8 mouse cellular contexts compared by ENCODE assay signal in the genomic region with DNA sequence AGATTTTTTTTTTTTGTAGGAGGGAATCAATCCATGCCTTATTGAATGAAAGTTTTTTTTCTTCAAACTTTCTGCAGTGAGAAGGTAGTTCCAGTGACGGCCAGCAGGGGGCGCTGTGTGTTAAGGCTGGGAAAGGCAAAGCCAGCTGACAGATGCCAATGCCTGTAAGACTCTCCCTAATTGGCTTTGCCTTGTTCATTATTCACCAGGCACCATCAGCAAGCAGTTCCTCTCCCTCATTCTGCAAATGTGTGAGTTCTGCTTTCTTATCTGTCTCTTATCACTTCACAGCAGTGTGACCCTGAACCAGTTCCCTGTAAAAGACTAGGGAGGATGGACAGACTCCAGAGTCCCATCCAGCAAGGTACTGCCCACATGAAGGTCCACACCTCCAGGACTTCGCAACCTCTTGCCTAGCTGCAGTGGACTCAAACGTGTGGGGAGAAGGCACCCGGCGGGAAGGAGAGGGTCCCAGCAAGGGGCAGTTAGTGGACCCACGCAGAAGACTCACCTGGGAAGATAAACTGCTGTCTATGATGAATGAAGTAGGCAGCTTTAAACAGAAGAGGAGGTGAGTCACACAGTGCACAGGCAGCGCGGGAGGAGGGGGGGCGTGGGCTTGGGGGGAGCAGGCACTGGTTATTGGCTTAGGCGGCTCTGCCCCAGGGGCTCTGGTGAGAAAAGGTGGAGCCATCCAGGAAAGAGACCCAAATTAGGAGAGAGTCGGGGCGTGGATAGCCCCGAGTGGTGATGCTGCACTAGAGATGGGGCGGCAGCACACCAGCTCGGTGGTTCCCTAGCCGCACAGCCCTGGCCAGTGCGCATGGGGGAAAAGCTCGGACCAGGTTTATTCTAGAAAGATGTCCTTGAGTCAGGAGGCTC. TPM values are rescaled to one million over a fixed set of nuclear protein-coding genes. Genes with fewer than 3 reads are reported as not detected.
DNase-seq lines count a peak whose midpoint lies in the region; ATAC-seq lines count a peak whose summit lies in the region.

No protein-coding gene starts in this region.

- WGBS in embryonic facial prominence, embryonic 11.5 days, result 54% methylated on average over 19 of the region's 19 CpGs
- WGBS in kidney, embryonic 16.5 days, result 52% methylated on average over 19 of the region's 19 CpGs
- 37% methylated on average over 19 of the region's 19 CpGs for WGBS in stomach, embryonic 16.5 days

- peak; percentile 61 for DNase-seq in A20 (ENCODE audit: low read depth, low spot score)
- peak; percentile 94 for DNase-seq in adrenal gland, postnatal 25 days
- peak; percentile 81 for DNase-seq in embryonic facial prominence, embryonic 11.5 days (ENCODE audit: low spot score)
- DNase-seq in heart, adult 8-10 months (ENCODE audit: low spot score), result peak; percentile 88
- peak; percentile 86 for DNase-seq in liver
- peak; percentile 80 to 81 for DNase-seq in natural killer cell, adult 2 months (ENCODE audit: low spot score in 2 of 2)

- H3K9ac ChIP-seq in embryonic facial prominence, embryonic 11.5 days (replicated peaks; ENCODE audit: low read length), result no peak overlapping the region
- H3K9ac ChIP-seq in kidney, embryonic 16.5 days (replicated peaks; ENCODE audit: low read length), result no peak overlapping the region
- H3K9ac ChIP-seq in stomach, embryonic 16.5 days (ENCODE audit: low read length), result no peak overlapping the region

- H3K27me3 ChIP-seq in embryonic facial prominence, embryonic 11.5 days (ENCODE audit: control insufficient read depth, insufficient read depth, low read length), result no peaks in the 10 kb centered on the region
- H3K27me3 ChIP-seq in kidney, embryonic 16.5 days (ENCODE audit: insufficient read depth, low read length), result no peaks in the 10 kb centered on the region
- H3K27me3 ChIP-seq in stomach, embryonic 16.5 days (ENCODE audit: control insufficient read depth, insufficient read depth, low read length), result no peaks in the 10 kb centered on the region

- H3K27ac ChIP-seq in embryonic facial prominence, embryonic 11.5 days (replicated peaks; ENCODE audit: low read depth, low read length), result no peak overlapping the region
- H3K27ac ChIP-seq in kidney, embryonic 16.5 days (ENCODE audit: low read length), result no peak overlapping the region
- no peak overlapping the region for H3K27ac ChIP-seq in stomach, embryonic 16.5 days (ENCODE audit: low read length)

- H3K9me3 ChIP-seq in embryonic facial prominence, embryonic 11.5 days (replicated peaks; ENCODE audit: control insufficient read depth, low read length), result no peaks in the 10 kb centered on the region
- H3K9me3 ChIP-seq in kidney, embryonic 16.5 days (ENCODE audit: low read length), result no peaks in the 10 kb centered on the region
- no peaks in the 10 kb centered on the region for H3K9me3 ChIP-seq in stomach, embryonic 16.5 days (replicated peaks; ENCODE audit: control insufficient read depth, low read length)

- no peak overlapping the region for H3K4me2 ChIP-seq in embryonic facial prominence, embryonic 11.5 days (ENCODE audit: low read depth, low read length)
- no peak overlapping the region for H3K4me2 ChIP-seq in kidney, embryonic 16.5 days (replicated peaks; ENCODE audit: low read depth, low read length)
- H3K4me2 ChIP-seq in stomach, embryonic 16.5 days (ENCODE audit: low read depth, low read length), result no peak overlapping the region

- ATAC-seq in embryonic facial prominence, embryonic 11.5 days (replicated peaks; ENCODE audit: insufficient number of reproducible peaks, low FRiP score, low TSS enrichment, low read depth), result 0 out of 2 replicates have a peak, but pooled peaks have one; percentile 27
- peak; percentile 46; the same call in 1 of the 2 replicates for ATAC-seq in kidney, embryonic 16.5 days (ENCODE audit: low FRiP score, low TSS enrichment)
- ATAC-seq in stomach, embryonic 16.5 days (ENCODE audit: insufficient read depth, low FRiP score), result peak; percentile 53; the same call in 1 of the 2 replicates

- H3K4me3 ChIP-seq in embryonic facial prominence, embryonic 11.5 days (ENCODE audit: low read depth, low read length), result no peak overlapping the region
- H3K4me3 ChIP-seq in kidney, embryonic 16.5 days (ENCODE audit: low read length), result no peak overlapping the region
- no peak overlapping the region for H3K4me3 ChIP-seq in stomach, embryonic 16.5 days (replicated peaks; ENCODE audit: low read length)

- H3K4me1 ChIP-seq in embryonic facial prominence, embryonic 11.5 days (ENCODE audit: control insufficient read depth, insufficient read depth, low read length), result no peaks in the 10 kb centered on the region
- H3K4me1 ChIP-seq in kidney, embryonic 16.5 days (ENCODE audit: insufficient read depth, low read length), result no peaks in the 10 kb centered on the region
- no peaks in the 10 kb centered on the region for H3K4me1 ChIP-seq in stomach, embryonic 16.5 days (ENCODE audit: control insufficient read depth, insufficient read depth, low read length)

- H3K36me3 ChIP-seq in embryonic facial prominence, embryonic 11.5 days (replicated peaks; ENCODE audit: control insufficient read depth, insufficient read depth, low read depth, low read length), result no peaks in the 10 kb centered on the region; the same call in 1 of the 2 replicates
- peaks cover 10% of the 10 kb centered on the region; the same call in 1 of the 2 replicates for H3K36me3 ChIP-seq in kidney, embryonic 16.5 days (ENCODE audit: insufficient read depth, low read length)
- no peaks in the 10 kb centered on the region for H3K36me3 ChIP-seq in stomach, embryonic 16.5 days (ENCODE audit: control insufficient read depth, insufficient read depth, low read length)

RNA-seq across cellular contexts. Expression of gene Lgals9, which starts 46.1 kb away (rescaled TPM):
- total RNA-seq in adrenal gland, postnatal 25 days (2021), result 18.5 and 21.8 TPM in 2 replicates
- polyA plus RNA-seq in embryonic facial prominence, embryonic 11.5 days (2014; fragmentation: Nextera tagmentation; extraction: Ambion mirVana), result 5.1 and 6.0 TPM in 2 replicates
- total RNA-seq in heart, adult 8-10 months (2022), result 10 to 100 TPM; 15.9 to 19.3 (median 17.1) TPM
- 52.5 and 59.5 TPM in 2 replicates for polyA plus RNA-seq in kidney, embryonic 16.5 days (2015; fragmentation: Nextera tagmentation; extraction: Ambion mirVana)
- 84.2 and 104 TPM in 2 replicates for polyA plus RNA-seq in stomach, embryonic 16.5 days (2015; fragmentation: Nextera tagmentation; extraction: Ambion mirVana)
